Mouse (Mus musculus) stomach, embryonic 14.5 days (tissue): ENCODE measurements at regions not wholly inside any gene's neighbourhood (a gene's known extent, or its start where the extent isn't known, plus 50 kb on each side); places are given as distances from the start of the nearest gene placed in this dataset.

Experiments
- ATAC-seq: fragments of 200-750 bp; cut with Nextera tagmentation; 2 replicates; pipeline ENCODE4 v1.8.0; 2017; ENCODE audit warnings: low read depth, moderate TSS enrichment; ENCODE audit not compliant: insufficient number of reproducible peaks, insufficient read depth, low FRiP score
- H3K27ac ChIP-seq: fragments of 300-500 bp; sonication (generic); 2 replicates; pipeline ENCODE4 v1.5.1; 2014; ENCODE audit warnings: mild to moderate bottlenecking, low read length, moderate library complexity, mixed read lengths
- H3K27me3 ChIP-seq: fragments of 300-500 bp; sonication (generic); 2 replicates; pipeline ENCODE4 v1.6.1; 2014; ENCODE audit warnings: low read length, control low read depth, mixed read lengths; ENCODE audit not compliant: control insufficient read depth, insufficient read depth
- H3K36me3 ChIP-seq: fragments of 300-500 bp; sonication (generic); 2 replicates; pipeline ENCODE4 v1.6.1; 2014; ENCODE audit warnings: mild to moderate bottlenecking, control low read depth, low read length, moderate library complexity, mixed read lengths; ENCODE audit not compliant: control insufficient read depth, insufficient read depth
- H3K4me1 ChIP-seq: fragments of 300-500 bp; sonication (generic); 2 replicates; pipeline ENCODE4 v1.6.1; 2014; ENCODE audit warnings: low read length, control low read depth, mixed read lengths; ENCODE audit not compliant: control insufficient read depth, insufficient read depth
- H3K4me2 ChIP-seq: fragments of 300-500 bp; sonication (generic); replicated peaks from 2 replicates; pipeline ENCODE4 v1.6.1; 2014; ENCODE audit warnings: low read depth, low read length, control low read depth
- H3K4me3 ChIP-seq: fragments of 300-500 bp; sonication (generic); 2 replicates; pipeline ENCODE4 v1.5.1; 2014; ENCODE audit warnings: low read depth, low read length, control low read depth
- H3K9ac ChIP-seq: fragments of 300-500 bp; sonication (generic); replicated peaks from 2 replicates; pipeline ENCODE4 v1.6.1; 2014; ENCODE audit warnings: low read depth, mild to moderate bottlenecking, control low read depth, low read length, moderate library complexity, mixed read lengths
- H3K9me3 ChIP-seq: fragments of 300-500 bp; sonication (generic); 2 replicates; pipeline ENCODE4 v1.6.1; 2016; ENCODE audit warnings: low read depth, low read length, control low read depth; ENCODE audit not compliant: control insufficient read depth
- WGBS: fragments of 180-500 bp; shearing (Covaris S2); extraction: QIAGEN DNeasy Blood & Tissue Kit; methylation state at CpG from one replicate; pipeline ENCODE4 v1.1.7; 2014; 5-methylcytosine and 5-hydroxymethylcytosine counted together

- ATAC-seq = no peak
- H3K27ac ChIP-seq = no peak overlapping the region
- H3K4me2 ChIP-seq = no peak overlapping the region
- H3K36me3 ChIP-seq = no peaks in the 10 kb centered on the region
- H3K27me3 ChIP-seq = no peaks in the 10 kb centered on the region
- H3K9ac ChIP-seq = no peak overlapping the region
- no peaks in the 10 kb centered on the region for H3K9me3 ChIP-seq
- WGBS = 70% methylated on average over 2 of the region's 2 CpGs
- no peak overlapping the region for H3K4me3 ChIP-seq
- no peaks in the 10 kb centered on the region for H3K4me1 ChIP-seq
Observed at GRCm38 (mm10) chr10:97241476-97241875, 237.9 kb upstream of the Dcn start.

- H3K27ac ChIP-seq = no peak overlapping the region
- no peak overlapping the region for H3K4me3 ChIP-seq
- H3K9me3 ChIP-seq = no peaks in the 10 kb centered on the region
- no peaks in the 10 kb centered on the region for H3K4me1 ChIP-seq
- H3K36me3 ChIP-seq = no peaks in the 10 kb centered on the region
- no peak overlapping the region for H3K4me2 ChIP-seq
- H3K9ac ChIP-seq = no peak overlapping the region
- H3K27me3 ChIP-seq = no peaks in the 10 kb centered on the region
- no peak for ATAC-seq
- 82% methylated on average over 3 of the region's 3 CpGs for WGBS
Observed at GRCm38 (mm10) chr10:97245674-97246073, 233.7 kb upstream of the Dcn start.

GRCm38 (mm10) chr10:97248522-97248921, 230.9 kb upstream of the Dcn start:
- no peaks in the 10 kb centered on the region for H3K4me1 ChIP-seq
- no peaks in the 10 kb centered on the region for H3K27me3 ChIP-seq
- no peak overlapping the region for H3K27ac ChIP-seq
- no peak for ATAC-seq
- H3K9me3 ChIP-seq = no peaks in the 10 kb centered on the region
- no peak overlapping the region for H3K4me3 ChIP-seq
- no peak overlapping the region for H3K9ac ChIP-seq
- no peaks in the 10 kb centered on the region for H3K36me3 ChIP-seq
- 70% methylated on average over 4 of the region's 4 CpGs for WGBS
- H3K4me2 ChIP-seq = no peak overlapping the region

GRCm38 (mm10) chr10:97249760-97250159, 229.6 kb upstream of the Dcn start:
- Histone ChIP-seq H3K36me3 (no peaks in the 10 kb centered on the region), H3K27me3 (no peaks in the 10 kb centered on the region), H3K4me1 (no peaks in the 10 kb centered on the region), H3K4me2 (no peak overlapping the region), H3K9ac (no peak overlapping the region), H3K9me3 (no peaks in the 10 kb centered on the region), H3K4me3 (no peak overlapping the region), H3K27ac (no peak overlapping the region)
- no peak for ATAC-seq
- 70% methylated on average over 1 of the region's 1 CpGs for WGBS

- Histone ChIP-seq H3K27ac (no peak overlapping the region), H3K4me3 (no peak overlapping the region), H3K9ac (no peak overlapping the region), H3K36me3 (no peaks in the 10 kb centered on the region), H3K4me1 (no peaks in the 10 kb centered on the region), H3K4me2 (no peak overlapping the region), H3K27me3 (no peaks in the 10 kb centered on the region), H3K9me3 (no peaks in the 10 kb centered on the region)
- no peak for ATAC-seq
- 95% methylated on average over 2 of the region's 2 CpGs for WGBS
Observed at GRCm38 (mm10) chr10:97250167-97250566, 229.2 kb upstream of the Dcn start.

GRCm38 (mm10) chr10:97265959-97266517, 213.4 kb upstream of the Dcn start:
- no peak overlapping the region for H3K9ac ChIP-seq
- no peak overlapping the region for H3K27ac ChIP-seq
- no peaks in the 10 kb centered on the region for H3K4me1 ChIP-seq
- 56% methylated on average over 6 of the region's 6 CpGs for WGBS
- no peak overlapping the region for H3K4me2 ChIP-seq
- H3K36me3 ChIP-seq = no peaks in the 10 kb centered on the region
- no peaks in the 10 kb centered on the region for H3K9me3 ChIP-seq
- no peak for ATAC-seq
- H3K4me3 ChIP-seq = no peak overlapping the region
- no peaks in the 10 kb centered on the region for H3K27me3 ChIP-seq

- Histone ChIP-seq H3K4me3 (no peak overlapping the region), H3K27ac (no peak overlapping the region; the same call in 1 of the 2 replicates), H3K9me3 (no peaks in the 10 kb centered on the region), H3K9ac (no peak overlapping the region), H3K36me3 (no peaks in the 10 kb centered on the region), H3K4me2 (no peak overlapping the region), H3K27me3 (no peaks in the 10 kb centered on the region), H3K4me1 (peaks cover 3% of the 10 kb centered on the region; the same call in 1 of the 2 replicates)
- no peak for ATAC-seq
- 48% methylated on average over 2 of the region's 2 CpGs for WGBS
Observed at GRCm38 (mm10) chr10:97282416-97282815, 197.0 kb upstream of the Dcn start.

- no peak for ATAC-seq
- Histone ChIP-seq H3K9me3 (no peaks in the 10 kb centered on the region), H3K4me1 (peaks cover 3% of the 10 kb centered on the region; the same call in 1 of the 2 replicates), H3K27ac (peak overlapping the region; percentile 28; the same call in 1 of the 2 replicates), H3K4me3 (no peak overlapping the region), H3K36me3 (no peaks in the 10 kb centered on the region), H3K27me3 (no peaks in the 10 kb centered on the region), H3K9ac (no peak overlapping the region), H3K4me2 (no peak overlapping the region)
- 44% methylated on average over 4 of the region's 4 CpGs for WGBS
Observed at GRCm38 (mm10) chr10:97282841-97283496, 196.4 kb upstream of the Dcn start.
